Mouse (Mus musculus) ES-Bruce4 (cell line): ENCODE measurements around the gene Thumpd3. TPM values are rescaled to one million over a fixed set of nuclear protein-coding genes. Genes with fewer than 3 reads are reported as not detected.

Experiments
- H3K27ac ChIP-seq: 2 replicates; pipeline ENCODE4 v1.5.1; 2012; ENCODE audit warnings: low read length, inconsistent platforms; ENCODE audit not compliant: insufficient read depth
- H3K27me3 ChIP-seq: 2 replicates; pipeline ENCODE4 v1.6.1; 2012; ENCODE audit warnings: mild to moderate bottlenecking, low read length, inconsistent platforms; ENCODE audit not compliant: control insufficient read depth, poor library complexity, insufficient read depth, severe bottlenecking
- H3K36me3 ChIP-seq: 2 replicates; pipeline ENCODE4 v1.6.1; 2012; ENCODE audit warnings: inconsistent platforms, mild to moderate bottlenecking, low read length, moderate library complexity; ENCODE audit not compliant: control insufficient read depth, poor library complexity, insufficient read depth, severe bottlenecking
- H3K4me1 ChIP-seq: one replicate; pipeline ENCODE4 v1.8.1; 2011; ENCODE audit warnings: low read length; ENCODE audit not compliant: control insufficient read depth, insufficient read depth
- H3K4me3 ChIP-seq: 2 replicates; pipeline ENCODE4 v1.5.1; 2011; ENCODE audit warnings: low read depth, mild to moderate bottlenecking, low read length
- H3K9ac ChIP-seq: 2 replicates; pipeline ENCODE4 v1.6.1; 2012; ENCODE audit warnings: low read depth, mild to moderate bottlenecking, inconsistent platforms; ENCODE audit not compliant: poor library complexity, severe bottlenecking
- H3K9me3 ChIP-seq: replicated peaks from 2 replicates; pipeline ENCODE4 v1.6.1; 2012; ENCODE audit warnings: mild to moderate bottlenecking, low read length, inconsistent platforms; ENCODE audit not compliant: control insufficient read depth, poor library complexity, insufficient read depth, severe bottlenecking
- CTCF ChIP-seq: IDR thresholded peaks from one replicate; pipeline ENCODE4 v1.8.1; 2011; ENCODE audit warnings: low read depth, low read length
- EP300 ChIP-seq: IDR thresholded peaks from 2 replicates; pipeline ENCODE4 v1.6.1; 2011; ENCODE audit warnings: low read depth, low read length; ENCODE audit not compliant: insufficient read depth
- POLR2A ChIP-seq: IDR thresholded peaks from one replicate; pipeline ENCODE4 v1.8.1; 2011; ENCODE audit warnings: low read length; ENCODE audit not compliant: insufficient read depth
- polyA plus RNA-seq: library from polyadenylated mRNA; stranded (reverse); fragments of >200 nt; gene quantifications from 2 replicates; pipeline ENCODE4 v1.2.4, GENCODE M21; 2011; ENCODE audit warnings: low read depth; ENCODE audit not compliant: missing spikeins, insufficient read depth, insufficient read length

Thumpd3 gene
- polyA plus RNA-seq, 1 experiment = 77.5 TPM

GRCm38 (mm10) chr6:113052972-113053371 lies 6.9 kb downstream of the Thumpd3 start:
- Histone ChIP-seq H3K9ac (no peak overlapping the region), H3K4me1 (no peaks in the 10 kb centered on the region), H3K4me3 (no peak overlapping the region), H3K27ac (no peak overlapping the region), H3K36me3 (peaks cover 61% of the 10 kb centered on the region), H3K9me3 (no peaks in the 10 kb centered on the region), H3K27me3 (no peaks in the 10 kb centered on the region)
- no peak for TF ChIP-seq CTCF

- H3K4me3 ChIP-seq = no peak overlapping the region
- H3K36me3 ChIP-seq = peaks cover 71% of the 10 kb centered on the region
Observed at GRCm38 (mm10) chr6:113054552-113055107, 8.6 kb downstream of the Thumpd3 start.

GRCm38 (mm10) chr6:113060892-113061563 lies 15.0 kb downstream of the Thumpd3 start:
- H3K4me1 ChIP-seq = peaks cover 1% of the 10 kb centered on the region
- H3K36me3 ChIP-seq = peaks cover 81% of the 10 kb centered on the region
- H3K27me3 ChIP-seq = no peaks in the 10 kb centered on the region
- no peak overlapping the region for H3K27ac ChIP-seq
- TF ChIP-seq EP300 (no peak), CTCF (no peak), POLR2A (no peak)
- no peak overlapping the region for H3K4me3 ChIP-seq
- no peaks in the 10 kb centered on the region for H3K9me3 ChIP-seq
- no peak overlapping the region for H3K9ac ChIP-seq

More at GRCm38 (mm10) chr6:113054552-113055107, 8.6 kb downstream of the Thumpd3 start:
- Histone ChIP-seq H3K9me3 (no peaks in the 10 kb centered on the region), H3K27me3 (no peaks in the 10 kb centered on the region), H3K27ac (no peak overlapping the region), H3K9ac (no peak overlapping the region), H3K4me1 (no peaks in the 10 kb centered on the region)
- no peak for TF ChIP-seq CTCF
- TF ChIP-seq POLR2A = no peak
- no peak for TF ChIP-seq EP300

GRCm38 (mm10) chr6:113062253-113062652 lies 16.2 kb downstream of the Thumpd3 start:
- Histone ChIP-seq H3K4me3 (no peak overlapping the region), H3K36me3 (peaks cover 82% of the 10 kb centered on the region), H3K27me3 (no peaks in the 10 kb centered on the region), H3K27ac (no peak overlapping the region), H3K9ac (no peak overlapping the region), H3K4me1 (peaks cover 1% of the 10 kb centered on the region), H3K9me3 (no peaks in the 10 kb centered on the region)
- TF ChIP-seq EP300 = no peak
- TF ChIP-seq POLR2A = no peak
- TF ChIP-seq CTCF = no peak

- peaks cover 85% of the 10 kb centered on the region for H3K36me3 ChIP-seq
Observed at GRCm38 (mm10) chr6:113063363-113063762, 17.3 kb downstream of the Thumpd3 start.

GRCm38 (mm10) chr6:113065186-113065585 lies 19.2 kb downstream of the Thumpd3 start:
- Histone ChIP-seq H3K27me3 (no peaks in the 10 kb centered on the region), H3K9me3 (no peaks in the 10 kb centered on the region), H3K36me3 (peaks cover 86% of the 10 kb centered on the region), H3K4me1 (peaks cover 1% of the 10 kb centered on the region), H3K4me3 (no peak overlapping the region), H3K9ac (no peak overlapping the region), H3K27ac (no peak overlapping the region)
- TF ChIP-seq CTCF = no peak
- TF ChIP-seq POLR2A = no peak
- no peak for TF ChIP-seq EP300

More at GRCm38 (mm10) chr6:113063363-113063762, 17.3 kb downstream of the Thumpd3 start:
- H3K9ac ChIP-seq = no peak overlapping the region
- no peak for TF ChIP-seq CTCF
- TF ChIP-seq POLR2A = no peak
- no peak for TF ChIP-seq EP300
- no peak overlapping the region for H3K27ac ChIP-seq
- no peak overlapping the region for H3K4me3 ChIP-seq
- H3K27me3 ChIP-seq = no peaks in the 10 kb centered on the region
- H3K4me1 ChIP-seq = peaks cover 1% of the 10 kb centered on the region
- H3K9me3 ChIP-seq = no peaks in the 10 kb centered on the region
